ENCODE assay signal across 8 mouse cellular contexts in the genomic region with DNA sequence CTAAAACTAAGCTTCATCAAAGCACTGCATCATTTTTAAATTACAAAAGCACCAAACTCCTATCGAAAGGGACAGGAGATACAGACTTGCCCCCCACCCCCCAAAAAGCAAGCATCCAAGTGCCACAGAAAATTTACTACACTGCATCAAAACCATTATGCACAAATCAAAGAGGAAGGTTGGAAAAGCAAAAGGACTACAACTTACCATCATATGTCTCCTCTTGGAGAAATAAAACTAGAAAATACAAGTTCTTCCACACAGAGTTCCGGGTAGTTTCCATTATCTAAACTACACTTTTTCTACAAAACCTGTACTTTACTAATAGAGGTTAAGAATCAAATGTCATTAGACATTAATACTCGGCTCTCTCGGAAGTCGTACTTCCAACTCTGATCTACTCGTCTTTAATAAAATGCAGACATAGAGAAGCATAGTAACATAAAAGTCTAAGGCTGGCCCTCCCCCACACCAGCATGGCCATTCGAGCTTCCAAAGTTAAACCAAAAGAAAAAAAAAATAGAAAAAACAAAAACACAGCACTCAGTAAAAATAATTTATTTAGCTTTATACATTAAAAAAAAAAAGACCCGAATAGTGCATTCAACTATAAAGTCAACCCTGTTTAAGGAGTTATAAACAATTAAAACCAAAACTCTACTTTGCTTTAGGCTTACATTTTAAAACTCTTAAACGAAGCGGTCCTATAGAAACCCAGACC.
A peak's percentile ranks its signal among the peaks of the same experiment; 100 is the strongest.
DNase-seq lines count a peak whose midpoint lies in the region; ATAC-seq and TF ChIP-seq lines count a peak whose summit lies in the region.

No protein-coding gene starts in this region.

- H3K9me3 ChIP-seq in heart, embryonic 13.5 days: no peaks in the 10 kb centered on the region
- H3K9me3 ChIP-seq in CH12.LX (replicated peaks; ENCODE audit: low read length): no peaks in the 10 kb centered on the region
- H3K9me3 ChIP-seq in forebrain, embryonic 12.5 days: no peaks in the 10 kb centered on the region
- H3K9me3 ChIP-seq in liver, embryonic 15.5 days (replicated peaks): no peaks in the 10 kb centered on the region

- peak overlapping the region; percentile 100 for H3K27ac ChIP-seq in heart, embryonic 13.5 days (replicated peaks)
- peak overlapping the region; percentile 89; the same call in 1 of the 2 replicates for H3K27ac ChIP-seq in CH12.LX (ENCODE audit: insufficient read depth, low read depth)
- H3K27ac ChIP-seq in forebrain, embryonic 12.5 days: peak overlapping the region; percentile 100
- H3K27ac ChIP-seq in liver, embryonic 15.5 days (replicated peaks): peak overlapping the region; percentile 98

- in situ Hi-C loops in CH12.LX (cut with MboI; ENCODE audit: low pct_ligation_motif_present, low pct_unique_long_range_greater_than_20kb, low sequenced_read_pairs): no loop called here

- no peak for TF ChIP-seq RAD21 in CH12.LX (IDR thresholded peaks at IDR 0.05; ENCODE audit: low read depth, low read length)

- dilution Hi-C loops in CH12.LX (cut with MboI; ENCODE audit: extremely low pct_ligation_motif_present, extremely low pct_unique_long_range_greater_than_20kb, low sequenced_read_pairs): no loop called here

- H3K79me2 ChIP-seq in CH12.LX (replicated peaks; ENCODE audit: control insufficient read depth, extremely low read depth, insufficient read depth, poor library complexity, severe bottlenecking): peaks cover 18% of the 10 kb centered on the region

- no peak for TF ChIP-seq POLR2A in CH12.LX (IDR thresholded peaks at IDR 0.05; ENCODE audit: low read depth, low read length)

- peak overlapping the region; percentile 87 for H3K4me3 ChIP-seq in heart, embryonic 13.5 days
- peak overlapping the region; percentile 82 to 91 (median 86) for H3K4me3 ChIP-seq in CH12.LX (replicated peaks in 1 of 3; ENCODE audit: low read depth in 2 of 3, low read length in 2 of 3, poor library complexity in 1 of 3)
- peak overlapping the region; percentile 93 for H3K4me3 ChIP-seq in forebrain, embryonic 12.5 days (replicated peaks)
- peak overlapping the region; percentile 97 for H3K4me3 ChIP-seq in liver, embryonic 15.5 days (replicated peaks)

- TF ChIP-seq CTCF in CH12.LX (conservative IDR thresholded peaks at IDR 0.05 in 1 of 2, IDR thresholded peaks at IDR 0.05 in 1 of 2; ENCODE audit: low read depth in 2 of 2, low read length in 2 of 2): no peak

- no peaks in the 10 kb centered on the region for H3K27me3 ChIP-seq in heart, embryonic 13.5 days (replicated peaks)
- no peaks in the 10 kb centered on the region for H3K27me3 ChIP-seq in CH12.LX (replicated peaks)
- no peaks in the 10 kb centered on the region for H3K27me3 ChIP-seq in forebrain, embryonic 12.5 days
- no peaks in the 10 kb centered on the region for H3K27me3 ChIP-seq in liver, embryonic 15.5 days

- 3% methylated on average over 10 of the region's 10 CpGs for WGBS in heart, embryonic 13.5 days
- WGBS in forebrain, embryonic 12.5 days: 4% methylated on average over 10 of the region's 10 CpGs
- WGBS in liver, embryonic 15.5 days (ENCODE audit: insufficient replicate concordance): 4% methylated on average over 10 of the region's 10 CpGs

- H3K36me3 ChIP-seq in heart, embryonic 13.5 days: peaks cover 24% of the 10 kb centered on the region
- peaks cover 0 to 14% of the 10 kb centered on the region in 2 experiments for H3K36me3 ChIP-seq in CH12.LX (replicated peaks in 1 of 2; ENCODE audit: control insufficient read depth in 1 of 2, insufficient read depth in 1 of 2, low read length in 1 of 2)
- peaks cover 18% of the 10 kb centered on the region for H3K36me3 ChIP-seq in forebrain, embryonic 12.5 days (replicated peaks)
- H3K36me3 ChIP-seq in liver, embryonic 15.5 days (replicated peaks): peaks cover 21% of the 10 kb centered on the region; the same call in 1 of the 2 replicates

- H3K4me1 ChIP-seq in heart, embryonic 13.5 days: peaks cover 49% of the 10 kb centered on the region
- peaks cover 8 to 35% of the 10 kb centered on the region in 2 experiments; a peak in 3 of 4 replicates for H3K4me1 ChIP-seq in CH12.LX (ENCODE audit: control insufficient read depth in 1 of 2, insufficient read depth in 2 of 2)
- H3K4me1 ChIP-seq in forebrain, embryonic 12.5 days: peaks cover 26% of the 10 kb centered on the region
- peaks cover 40% of the 10 kb centered on the region for H3K4me1 ChIP-seq in liver, embryonic 15.5 days (replicated peaks)

- peak overlapping the region; percentile 77 for H3K4me2 ChIP-seq in heart, embryonic 13.5 days
- peak overlapping the region; percentile 91 for H3K4me2 ChIP-seq in CH12.LX (ENCODE audit: insufficient read depth, low read depth, poor library complexity, severe bottlenecking)
- H3K4me2 ChIP-seq in forebrain, embryonic 12.5 days: peak overlapping the region; percentile 75
- H3K4me2 ChIP-seq in liver, embryonic 15.5 days: peak overlapping the region; percentile 78

- TF ChIP-seq EP300 in CH12.LX (IDR thresholded peaks at IDR 0.05; ENCODE audit: low read length): no peak

- DNase-seq in heart, adult 8-10 months (ENCODE audit: low spot score): no peak
- DNase-seq in CH12.LX (ENCODE audit: extremely low read depth): no peak
- DNase-seq in urinary bladder, postnatal 25 days (ENCODE audit: low spot score): no peak
- DNase-seq in gastrocnemius, postnatal 25 days: no peak

- ATAC-seq in heart, embryonic 13.5 days (ENCODE audit: extremely low read depth, insufficient number of reproducible peaks, low FRiP score, low TSS enrichment): no peak
- ATAC-seq in forebrain, embryonic 12.5 days (ENCODE audit: low FRiP score): no peak
- no peak for ATAC-seq in liver, embryonic 15.5 days (ENCODE audit: insufficient read depth)
- no peak for ATAC-seq in cerebellum, adult (ENCODE audit: insufficient number of reproducible peaks, low FRiP score, low TSS enrichment)

- H3K9ac ChIP-seq in heart, embryonic 13.5 days: peak overlapping the region; percentile 100
- peak overlapping the region; percentile 95 for H3K9ac ChIP-seq in CH12.LX (ENCODE audit: insufficient read depth, low read depth)
- peak overlapping the region; percentile 99 for H3K9ac ChIP-seq in forebrain, embryonic 12.5 days
- H3K9ac ChIP-seq in liver, embryonic 15.5 days: peak overlapping the region; percentile 98

TF ChIP-seq in CH12.LX, 34 proteins besides CTCF, POLR2A, EP300 and RAD21:
- TF ChIP-seq CHD1 (IDR thresholded peaks at IDR 0.05; ENCODE audit: low read depth, low read length): 0 out of 2 replicates have a peak, but pooled peaks have one; percentile 91
- TF ChIP-seq ZNF384 (IDR thresholded peaks at IDR 0.05; ENCODE audit: low read depth, low read length): peak; percentile 10; the same call in 1 of the 2 replicates
- TF ChIP-seq E2F4 (IDR thresholded peaks at IDR 0.05; ENCODE audit: insufficient replicate concordance, low read depth, low read length): no peak
- peak; percentile 36; the same call in 1 of the 2 replicates for TF ChIP-seq SIN3A (IDR thresholded peaks at IDR 0.05; ENCODE audit: low read length)
- no peak for TF ChIP-seq USF1 (IDR thresholded peaks at IDR 0.05; ENCODE audit: low read depth, low read length)
- TF ChIP-seq GABPA (IDR thresholded peaks at IDR 0.05; ENCODE audit: insufficient replicate concordance, low read depth, low read length): no peak
- TF ChIP-seq CHD2 (IDR thresholded peaks at IDR 0.05; ENCODE audit: low read length): no peak
- TF ChIP-seq PAX5 (IDR thresholded peaks at IDR 0.05; ENCODE audit: low read length): no peak
- TF ChIP-seq NRF1 (IDR thresholded peaks at IDR 0.05; ENCODE audit: low read depth, low read length): no peak
- TF ChIP-seq MAFK (IDR thresholded peaks at IDR 0.05; ENCODE audit: insufficient replicate concordance, low read length): no peak
- no peak for TF ChIP-seq MAX (IDR thresholded peaks at IDR 0.05; ENCODE audit: low read length)
- TF ChIP-seq JUN (IDR thresholded peaks at IDR 0.05; ENCODE audit: insufficient read depth, low read depth, low read length): no peak
